Mouse (Mus musculus): Measurements from ENCODE around the gene Ccr6.

- TF ChIP-seq CTCF (IDR thresholded peaks at IDR 0.05; ENCODE audit: low read depth) (no peak), EP300 (optimal IDR thresholded peaks at IDR 0.05) (no peak)
Observed at GRCm38 (mm10) chr17:8195685-8196376, 40.0 kb upstream of the Ccr6 start.
